Mouse (Mus musculus) megakaryocyte, embryonic 14.5 days (primary cell): ENCODE data around the gene Spc24.

Source experiments
- FLI1 ChIP-seq: IDR thresholded peaks from 2 replicates; pipeline ENCODE4 v1.6.1; 2012; ENCODE audit warnings: low read length, inconsistent platforms, mixed read lengths
- GATA1 ChIP-seq: IDR thresholded peaks from 3 replicates; pipeline ENCODE4 v1.6.1; 2012; ENCODE audit warnings: mixed read lengths, low read length, inconsistent platforms, borderline replicate concordance

GRCm38 (mm10) chr9:21728261-21728832 is 31.8 kb downstream of the Spc24 start:
- no peak for TF ChIP-seq GATA1
- no peak for TF ChIP-seq FLI1
